Mouse (Mus musculus): ENCODE data around the gene Rbks.

Rbks gene

GRCm38 (mm10) chr5:31583261-31583660, 114.2 kb downstream of the Rbks start:
- no peak for DNase-seq (ENCODE audit: low read depth, low spot score)

DNA sequence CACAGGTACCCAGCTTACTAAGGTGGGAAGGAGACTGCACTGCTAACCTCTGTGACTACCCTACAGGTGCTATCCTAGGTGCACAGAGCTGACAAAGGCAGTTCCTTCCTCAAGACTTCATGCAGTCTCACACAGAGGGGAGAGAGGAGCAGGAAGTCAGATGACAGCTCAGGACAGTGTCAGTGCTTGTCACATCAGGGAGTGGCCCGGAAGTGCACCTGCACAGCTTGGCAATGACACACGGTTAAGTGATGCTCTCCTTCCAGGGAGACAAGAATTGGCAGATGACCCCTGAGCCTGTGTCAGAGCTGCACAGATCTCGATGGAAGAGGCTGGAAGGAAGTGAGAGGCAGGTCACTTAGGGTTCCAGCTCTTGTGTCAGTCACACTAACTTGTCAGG, 115.5 kb downstream of the Rbks start:
- DNase-seq (ENCODE audit: low read depth, low spot score), result peak; percentile 44

GRCm38 (mm10) chr5:31581263-31581662, 116.2 kb downstream of the Rbks start:
- no peak for DNase-seq (ENCODE audit: low read depth, low spot score)

- DNase-seq (ENCODE audit: low read depth, low spot score), result peak; percentile 86
Observed at GRCm38 (mm10) chr5:31576539-31576975, 120.9 kb downstream of the Rbks start.

Data from CD4-positive helper T cell, adult 2 months (primary cell).